Mouse (Mus musculus) midbrain, embryonic 13.5 days (tissue): ENCODE measurements around the gene Tmem211. TPM values are rescaled to one million over a fixed set of nuclear protein-coding genes. Genes with fewer than 3 reads are reported as not detected.
A peak's percentile ranks its signal among the peaks of the same experiment; 100 is the strongest.

ENCODE experiments used
- ATAC-seq: fragments of 200-750 bp; cut with Nextera tagmentation; 2 replicates; pipeline ENCODE4 v1.8.0; 2017; ENCODE audit warnings: mild to moderate bottlenecking, moderate TSS enrichment, moderate library complexity
- H3K27ac ChIP-seq: fragments of 300-500 bp; sonication (generic); 2 replicates; pipeline ENCODE4 v1.5.1; 2015; ENCODE audit warnings: inconsistent platforms, mild to moderate bottlenecking, moderate library complexity
- H3K27me3 ChIP-seq: fragments of 300-500 bp; sonication (generic); 2 replicates; pipeline ENCODE4 v1.6.1; 2015; ENCODE audit warnings: mild to moderate bottlenecking, inconsistent platforms
- H3K36me3 ChIP-seq: fragments of 300-500 bp; sonication (generic); 2 replicates; pipeline ENCODE4 v1.6.1; 2015; ENCODE audit warnings: mild to moderate bottlenecking, inconsistent platforms
- H3K4me1 ChIP-seq: fragments of 300-500 bp; sonication (generic); replicated peaks from 2 replicates; pipeline ENCODE4 v1.6.1; 2015; ENCODE audit warnings: inconsistent platforms
- H3K4me2 ChIP-seq: fragments of 300-500 bp; sonication (generic); replicated peaks from 2 replicates; pipeline ENCODE4 v1.6.1; 2015; ENCODE audit warnings: moderate library complexity, mild to moderate bottlenecking, inconsistent platforms
- H3K4me3 ChIP-seq: fragments of 300-500 bp; sonication (generic); replicated peaks from 2 replicates; pipeline ENCODE4 v1.5.1; 2015; ENCODE audit warnings: mild to moderate bottlenecking, inconsistent platforms
- H3K9ac ChIP-seq: fragments of 300-500 bp; sonication (generic); replicated peaks from 2 replicates; pipeline ENCODE4 v1.6.1; 2015; ENCODE audit warnings: mild to moderate bottlenecking, inconsistent platforms
- H3K9me3 ChIP-seq: fragments of 300-500 bp; sonication (generic); 2 replicates; pipeline ENCODE4 v1.6.1; 2016; ENCODE audit warnings: mild to moderate bottlenecking, inconsistent platforms
- WGBS: fragments of 180-500 bp; shearing (Covaris S2); methylation state at CpG from one replicate; pipeline ENCODE4 v1.1.7; 2015; 5-methylcytosine and 5-hydroxymethylcytosine counted together
- polyA plus RNA-seq: library from polyadenylated mRNA; unstranded; fragments of >200 nt; fragmentation: Nextera tagmentation; extraction: Ambion mirVana; gene quantifications from 2 replicates; pipeline ENCODE4 v1.2.1, GENCODE M21; 2015

Gene Tmem211
- polyA plus RNA-seq, 1 experiment from 2014 or later, result not detected

DNA sequence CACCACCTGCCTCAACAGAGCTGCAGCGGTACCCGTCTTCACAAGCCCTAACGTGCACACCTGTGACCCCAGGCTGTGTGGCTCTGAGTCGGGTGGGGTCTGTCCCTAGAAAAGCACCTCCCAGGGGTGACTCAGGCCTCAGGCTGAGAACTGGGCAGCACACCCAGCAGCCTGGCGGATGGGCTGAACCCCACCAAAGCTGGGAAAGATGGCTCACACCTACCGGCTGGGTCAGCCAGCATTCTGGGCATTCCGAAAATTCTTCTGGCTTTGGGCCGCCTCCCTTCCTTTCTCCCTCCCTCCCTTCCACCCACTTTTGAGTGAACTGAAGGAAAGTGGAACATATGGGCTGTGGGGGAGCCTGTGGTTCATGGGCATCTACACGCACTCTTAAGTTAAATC lies 11.1 kb upstream of the Tmem211 start:
- H3K9ac ChIP-seq, result no peak overlapping the region
- H3K27me3 ChIP-seq, result peaks cover 7% of the 10 kb centered on the region; the same call in 1 of the 2 replicates
- no peak for ATAC-seq
- H3K36me3 ChIP-seq, result no peaks in the 10 kb centered on the region
- H3K4me3 ChIP-seq, result no peak overlapping the region
- H3K4me1 ChIP-seq, result peaks cover 4% of the 10 kb centered on the region
- no peaks in the 10 kb centered on the region for H3K9me3 ChIP-seq
- no peak overlapping the region for H3K4me2 ChIP-seq
- no peak overlapping the region for H3K27ac ChIP-seq
- 87% methylated on average over 9 of the region's 9 CpGs for WGBS

DNA sequence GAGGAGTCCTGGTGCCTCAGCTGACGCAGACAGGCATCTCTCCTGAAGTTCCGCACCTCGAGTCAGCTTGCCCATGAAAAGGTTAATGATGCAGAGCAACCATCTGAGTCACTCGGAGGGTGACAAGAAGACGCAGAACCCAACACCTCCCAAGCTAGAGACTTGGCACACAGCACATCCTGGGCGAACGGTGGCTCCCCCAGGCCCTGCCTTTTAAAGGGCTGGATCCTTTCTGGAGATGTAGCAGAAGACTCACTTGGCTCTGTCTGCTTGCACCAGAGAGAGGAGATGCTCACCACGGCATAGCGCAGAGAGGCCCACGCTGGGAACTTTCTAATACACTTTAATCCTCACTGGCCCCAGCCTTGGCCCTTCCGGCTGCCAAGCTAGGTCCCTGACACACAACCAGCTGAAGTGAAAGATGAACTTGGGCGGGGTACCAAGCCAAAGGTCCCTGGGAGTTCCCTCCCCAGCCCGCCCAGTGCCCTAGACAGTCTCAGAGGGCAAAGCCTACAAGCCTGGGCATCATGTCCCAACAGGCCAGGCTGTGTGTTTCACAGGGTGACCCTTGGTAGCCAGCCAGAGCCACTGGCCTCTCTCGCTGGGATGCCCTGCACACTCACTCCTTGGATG lies 10.3 kb upstream of the Tmem211 start:
- H3K27ac ChIP-seq, result no peak overlapping the region
- H3K36me3 ChIP-seq, result no peaks in the 10 kb centered on the region
- peaks cover 9% of the 10 kb centered on the region; the same call in 1 of the 2 replicates for H3K27me3 ChIP-seq
- no peak overlapping the region for H3K4me2 ChIP-seq
- WGBS, result 79% methylated on average over 14 of the region's 14 CpGs
- no peak overlapping the region for H3K9ac ChIP-seq
- H3K4me1 ChIP-seq, result peaks cover 7% of the 10 kb centered on the region
- no peak overlapping the region for H3K4me3 ChIP-seq
- H3K9me3 ChIP-seq, result no peaks in the 10 kb centered on the region
- ATAC-seq, result no peak

DNA sequence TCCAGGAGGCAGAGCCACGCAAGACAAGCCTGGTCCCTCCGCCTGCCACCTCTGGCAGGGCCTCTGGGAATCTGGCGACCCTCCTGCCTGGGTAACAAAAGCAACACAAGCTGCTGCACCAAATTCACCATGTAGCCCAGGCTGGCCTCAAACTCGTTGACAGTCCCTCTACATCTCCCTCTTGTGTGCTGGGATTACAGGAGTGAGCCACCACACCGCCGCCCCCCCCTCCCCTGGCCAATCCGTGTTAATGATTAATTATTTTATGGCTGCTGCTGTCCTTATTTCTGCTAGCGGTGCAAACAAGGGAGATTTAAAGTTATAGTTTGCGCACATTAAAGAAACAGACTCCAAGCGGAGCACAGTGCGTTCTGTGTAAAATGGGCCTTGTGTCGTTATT lies 9.6 kb upstream of the Tmem211 start:
- H3K36me3 ChIP-seq, result no peaks in the 10 kb centered on the region
- 88% methylated on average over 12 of the region's 12 CpGs for WGBS
- H3K27me3 ChIP-seq, result peaks cover 9% of the 10 kb centered on the region; the same call in 1 of the 2 replicates
- peaks cover 7% of the 10 kb centered on the region for H3K4me1 ChIP-seq
- H3K27ac ChIP-seq, result no peak overlapping the region
- no peak for ATAC-seq
- no peak overlapping the region for H3K9ac ChIP-seq
- H3K9me3 ChIP-seq, result 0 out of 2 replicates have a peak, but pooled peaks cover 3% of the 10 kb centered on the region
- no peak overlapping the region for H3K4me2 ChIP-seq
- H3K4me3 ChIP-seq, result no peak overlapping the region

DNA sequence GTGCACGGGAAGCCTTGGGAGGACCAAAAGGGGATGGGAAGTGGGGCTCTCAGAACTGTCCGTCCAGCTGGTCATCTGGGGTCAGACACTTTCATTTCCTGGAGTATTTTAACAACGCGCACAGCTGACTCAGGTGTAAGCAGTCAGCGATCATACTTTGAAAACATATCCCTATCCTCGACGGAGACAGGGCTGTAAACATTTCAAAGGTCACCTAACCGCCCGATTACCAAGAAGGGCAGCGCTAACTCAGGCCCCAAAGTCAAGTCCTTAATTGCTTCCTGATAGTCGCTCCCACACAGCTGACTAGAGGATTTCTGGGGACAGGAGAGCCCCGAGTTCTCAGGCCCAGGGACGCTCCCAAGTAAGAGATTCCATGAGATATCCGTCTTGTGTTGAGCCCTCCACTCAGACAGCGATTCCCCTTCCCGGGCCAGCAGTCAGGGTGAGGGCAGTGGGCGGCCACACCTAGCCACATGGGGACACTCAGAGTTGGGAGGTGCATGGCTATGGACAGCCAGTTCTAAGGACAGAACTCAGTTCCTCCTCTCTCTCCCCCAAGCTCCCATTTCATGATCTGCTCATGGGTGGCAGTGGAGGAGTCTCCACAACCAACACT lies 8.0 kb upstream of the Tmem211 start:
- WGBS, result 82% methylated on average over 17 of the region's 17 CpGs

DNA sequence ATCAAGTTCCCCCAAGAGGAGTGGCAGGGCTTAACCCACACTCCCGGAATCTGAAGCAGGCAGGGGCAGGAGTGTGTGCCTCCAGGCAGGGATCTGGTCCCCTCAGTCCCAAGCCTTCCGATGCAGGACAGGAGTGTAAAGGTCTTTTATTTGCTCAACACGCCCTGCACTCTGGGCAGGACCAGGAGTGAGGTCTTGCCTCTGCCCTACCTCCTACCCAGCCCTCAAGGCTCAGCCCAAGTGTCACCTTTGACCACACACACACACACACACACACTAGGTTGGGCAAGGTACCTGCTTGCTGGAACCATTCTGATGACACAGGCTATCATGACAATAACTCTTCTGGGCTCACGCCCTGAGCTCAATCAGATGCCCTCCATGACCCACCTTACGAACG lies 7.3 kb upstream of the Tmem211 start:
- H3K9ac ChIP-seq, result no peak overlapping the region

More for the DNA sequence above, 8.0 kb upstream of the Tmem211 start:
- no peak overlapping the region for H3K4me2 ChIP-seq
- peaks cover 7% of the 10 kb centered on the region for H3K4me1 ChIP-seq
- ATAC-seq, result no peak
- no peak overlapping the region for H3K27ac ChIP-seq
- no peak overlapping the region for H3K9ac ChIP-seq
- no peaks in the 10 kb centered on the region for H3K36me3 ChIP-seq
- peaks cover 9% of the 10 kb centered on the region; the same call in 1 of the 2 replicates for H3K27me3 ChIP-seq
- no peak overlapping the region for H3K4me3 ChIP-seq
- 0 out of 2 replicates have a peak, but pooled peaks cover 3% of the 10 kb centered on the region for H3K9me3 ChIP-seq

DNA sequence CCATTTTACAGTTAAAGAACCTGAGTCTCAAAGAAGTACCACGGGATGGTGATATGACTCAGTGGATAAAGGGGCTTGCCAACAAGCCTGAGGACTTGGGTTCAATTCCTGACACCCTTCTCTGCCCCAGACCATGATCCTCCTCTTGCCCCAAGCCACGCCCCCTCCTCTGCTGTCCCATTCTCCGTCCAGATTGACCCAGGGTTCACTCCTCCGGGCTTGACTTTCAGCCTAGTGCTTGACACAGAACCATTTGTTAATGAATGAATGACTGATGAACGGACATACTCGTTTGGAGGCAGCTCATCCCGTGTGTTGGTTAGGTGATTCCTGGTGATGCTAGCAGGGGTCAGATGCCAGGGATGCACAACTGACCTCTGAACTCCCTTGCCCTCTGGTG lies 6.8 kb upstream of the Tmem211 start:
- H3K4me1 ChIP-seq, result peaks cover 7% of the 10 kb centered on the region
- ATAC-seq, result no peak
- 0 out of 2 replicates have a peak, but pooled peaks cover 3% of the 10 kb centered on the region for H3K9me3 ChIP-seq
- no peaks in the 10 kb centered on the region for H3K36me3 ChIP-seq
- no peak overlapping the region for H3K9ac ChIP-seq
- H3K27ac ChIP-seq, result no peak overlapping the region
- H3K4me2 ChIP-seq, result peak overlapping the region; percentile 89; the same call in 1 of the 2 replicates
- H3K4me3 ChIP-seq, result no peak overlapping the region
- 78% methylated on average over 7 of the region's 7 CpGs for WGBS
- peaks cover 9% of the 10 kb centered on the region; the same call in 1 of the 2 replicates for H3K27me3 ChIP-seq

More for the DNA sequence above, 7.3 kb upstream of the Tmem211 start:
- WGBS, result 85% methylated on average over 6 of the region's 6 CpGs
- no peak overlapping the region for H3K4me3 ChIP-seq
- ATAC-seq, result no peak
- no peak overlapping the region for H3K27ac ChIP-seq
- peaks cover 9% of the 10 kb centered on the region; the same call in 1 of the 2 replicates for H3K27me3 ChIP-seq
- H3K4me1 ChIP-seq, result peaks cover 7% of the 10 kb centered on the region
- no peaks in the 10 kb centered on the region for H3K36me3 ChIP-seq
- 0 out of 2 replicates have a peak, but pooled peaks cover 3% of the 10 kb centered on the region for H3K9me3 ChIP-seq
- no peak overlapping the region for H3K4me2 ChIP-seq

DNA sequence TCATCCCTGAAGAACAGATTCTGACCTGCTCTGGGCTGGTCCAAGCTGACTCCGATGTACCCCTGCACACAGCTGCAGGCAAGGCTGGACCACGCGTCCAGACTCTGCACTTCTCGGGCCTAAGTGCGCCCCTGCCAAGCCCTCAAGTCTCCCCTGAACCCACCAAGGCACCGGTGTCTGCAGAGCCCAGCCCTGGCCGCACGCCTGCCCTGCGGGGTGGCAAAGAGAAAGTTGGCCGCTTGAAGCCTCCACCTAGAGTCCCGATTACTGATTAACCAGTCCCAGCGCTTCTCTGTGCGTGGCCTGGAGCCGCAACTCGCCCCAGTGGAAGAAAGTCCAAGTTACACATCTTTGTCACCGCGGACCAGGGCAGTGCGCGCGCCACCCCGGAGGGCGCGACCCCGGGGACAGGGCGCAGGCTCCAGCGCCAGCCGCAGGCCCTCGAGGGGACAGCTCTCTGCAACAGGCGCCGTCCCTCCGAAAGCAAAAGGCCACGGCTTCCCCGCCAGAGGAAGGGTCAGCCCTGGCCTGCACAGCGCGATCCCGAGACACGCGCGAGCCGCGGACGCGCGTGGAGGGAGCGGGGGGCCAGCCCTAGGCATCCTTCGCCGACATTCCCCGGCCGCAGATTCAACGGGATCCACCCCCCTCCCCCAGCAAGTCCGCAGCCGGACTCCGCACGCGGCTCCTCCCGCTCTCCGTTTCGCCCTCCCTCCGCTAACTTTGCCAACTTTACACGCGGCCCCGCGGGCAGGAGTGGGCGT lies 6.1 kb upstream of the Tmem211 start:
- WGBS, result 1% methylated on average over 64 of the region's 64 CpGs
- Histone ChIP-seq H3K9me3 (0 out of 2 replicates have a peak, but pooled peaks cover 3% of the 10 kb centered on the region), H3K27ac (no peak overlapping the region)

DNA sequence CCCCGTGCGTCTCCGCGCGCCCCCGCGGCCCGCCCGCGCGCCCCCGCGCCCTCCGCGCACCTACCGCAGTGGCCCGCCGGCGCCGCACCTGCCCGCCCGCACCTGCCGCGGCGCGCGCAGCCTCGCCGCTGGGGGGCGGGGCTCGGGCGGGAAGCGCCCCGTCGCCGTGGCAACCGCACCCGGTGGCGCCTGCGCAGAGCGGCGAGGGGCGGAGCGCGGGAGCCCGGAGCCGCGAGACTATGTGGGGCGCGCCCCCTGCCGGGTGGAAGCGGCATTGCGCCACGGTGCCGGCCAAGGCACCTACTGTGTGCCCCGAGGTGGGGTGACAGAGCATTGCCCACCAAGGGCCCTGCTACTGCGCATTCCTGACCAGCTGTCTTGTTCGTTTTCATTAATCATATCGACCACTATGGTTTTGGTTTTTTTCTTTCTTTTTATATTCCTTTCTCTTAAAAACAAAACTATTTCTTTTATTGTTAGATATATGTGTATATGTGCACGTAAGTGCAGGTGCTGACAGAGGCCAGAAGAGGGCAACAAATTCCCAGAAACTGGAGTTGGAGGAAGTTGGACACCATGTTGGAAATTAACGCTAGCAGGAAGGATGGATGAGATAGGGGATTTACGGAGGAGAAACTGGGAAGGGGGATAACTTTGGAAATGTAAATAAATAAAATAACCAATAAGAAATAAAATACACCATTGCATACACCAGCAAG lies 5.4 kb upstream of the Tmem211 start, which contains the start of gene 2900026A02Rik:
Gene 2900026A02Rik (minus strand): TSS at position 90 of the 719 bp plus-strand sequence.
- Histone ChIP-seq H3K4me2 (peak within 1 kb of the TSS; percentile 89), H3K36me3 (no peaks in the 10 kb centered on the region), H3K9ac (peak within 1 kb of the TSS; percentile 69), H3K27ac (no peak within 1 kb of the TSS), H3K9me3 (0 out of 2 replicates have a peak, but pooled peaks cover 3% of the 10 kb centered on the region), H3K27me3 (peaks cover 9% of the 10 kb centered on the region; the same call in 1 of the 2 replicates), H3K4me3 (peak within 1 kb of the TSS; percentile 54), H3K4me1 (peaks cover 18% of the 10 kb centered on the region)
- 0 out of 2 replicates have a peak, but pooled peaks have one; percentile 17 for ATAC-seq
- 9% methylated on average over 49 of the region's 62 CpGs for WGBS

More for the DNA sequence above, 6.1 kb upstream of the Tmem211 start:
- Histone ChIP-seq H3K4me1 (peaks cover 10% of the 10 kb centered on the region), H3K9ac (peak overlapping the region; percentile 69), H3K4me2 (peak overlapping the region; percentile 89), H3K4me3 (peak overlapping the region; percentile 54), H3K36me3 (no peaks in the 10 kb centered on the region), H3K27me3 (peaks cover 9% of the 10 kb centered on the region; the same call in 1 of the 2 replicates)
- peak; percentile 62 for ATAC-seq

DNA sequence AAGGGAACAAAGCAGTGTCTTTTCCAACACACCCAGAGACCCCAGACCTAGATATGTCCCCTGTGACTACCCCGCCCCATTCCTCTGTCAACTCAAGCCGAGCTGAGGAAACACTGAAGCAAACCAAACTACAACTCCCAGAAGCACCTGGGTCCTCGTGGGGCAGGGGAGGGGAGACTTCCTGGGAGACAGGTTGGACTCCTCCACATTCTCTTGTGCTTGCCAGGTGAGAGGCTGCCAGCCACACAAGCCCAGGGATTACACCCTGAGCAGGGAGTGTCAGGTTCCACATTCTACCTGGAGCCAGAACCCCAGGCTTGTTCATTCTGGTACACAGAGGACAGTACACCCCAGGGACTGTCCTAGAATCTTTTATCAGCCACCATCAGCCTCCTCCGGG lies 2.8 kb upstream of the Tmem211 start:
- Histone ChIP-seq H3K4me2 (no peak overlapping the region), H3K4me3 (no peak overlapping the region), H3K4me1 (peaks cover 26% of the 10 kb centered on the region), H3K9ac (no peak overlapping the region), H3K9me3 (0 out of 2 replicates have a peak, but pooled peaks cover 3% of the 10 kb centered on the region), H3K27me3 (peaks cover 8% of the 10 kb centered on the region; the same call in 1 of the 2 replicates), H3K27ac (no peak overlapping the region), H3K36me3 (no peaks in the 10 kb centered on the region)
- no peak for ATAC-seq
- WGBS, result 64% methylated on average over 4 of the region's 4 CpGs

DNA sequence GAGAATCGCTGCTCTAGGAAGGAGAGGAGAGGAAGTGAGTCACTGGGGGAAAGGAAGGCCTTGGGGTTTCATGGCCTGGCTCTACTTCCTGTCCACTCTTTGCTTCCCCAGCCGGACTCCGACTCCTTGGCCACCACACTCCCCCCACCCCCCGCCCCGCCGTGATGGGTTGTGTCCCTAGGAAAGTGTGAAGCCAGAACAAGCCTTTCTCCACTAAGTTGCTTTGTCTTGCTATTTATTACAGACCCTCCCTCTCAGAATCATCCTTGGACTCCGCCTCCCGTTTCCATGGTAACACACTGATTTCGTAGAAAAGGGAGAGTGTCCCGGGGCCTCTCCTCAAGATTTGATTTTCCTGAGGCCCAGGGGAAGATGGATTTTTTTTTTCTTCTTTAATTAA lies 1.4 kb upstream of the Tmem211 start:
- 0 out of 2 replicates have a peak, but pooled peaks cover 3% of the 10 kb centered on the region for H3K9me3 ChIP-seq
- peak overlapping the region; percentile 48; the same call in 1 of the 2 replicates for H3K4me2 ChIP-seq
- no peak overlapping the region for H3K4me3 ChIP-seq
- H3K27me3 ChIP-seq, result peaks cover 6% of the 10 kb centered on the region; the same call in 1 of the 2 replicates
- ATAC-seq, result no peak
- H3K36me3 ChIP-seq, result no peaks in the 10 kb centered on the region
- H3K27ac ChIP-seq, result no peak overlapping the region; the same call in 1 of the 2 replicates
- peaks cover 26% of the 10 kb centered on the region for H3K4me1 ChIP-seq
- no peak overlapping the region for H3K9ac ChIP-seq
- WGBS, result 11% methylated on average over 10 of the region's 10 CpGs
